Mouse (Mus musculus) myocyte (in vitro differentiated cells): Measurements from ENCODE around the gene Efcc1. TPM values are rescaled to one million over a fixed set of nuclear protein-coding genes. Genes with fewer than 3 reads are reported as not detected.

Experiments
- H3K27me3 ChIP-seq: one replicate; pipeline ENCODE4 v1.6.1; 2011; ENCODE audit not compliant: control insufficient read depth, insufficient read depth, insufficient read length
- H3K36me3 ChIP-seq: one replicate; pipeline ENCODE4 v1.6.1; 2011; ENCODE audit not compliant: control insufficient read depth, insufficient read depth
- H3K4me2 ChIP-seq: one replicate; pipeline ENCODE4 v1.6.1; 2011; ENCODE audit warnings: low read depth, control low read depth
- H3K4me3 ChIP-seq: one replicate; pipeline ENCODE4 v1.5.1; 2011; ENCODE audit warnings: mild to moderate bottlenecking, control low read depth, moderate library complexity
- H3K79me2 ChIP-seq: one replicate; pipeline ENCODE4 v1.6.1; 2011; ENCODE audit not compliant: control insufficient read depth, insufficient read depth
- H3ac ChIP-seq: one replicate; pipeline ENCODE4 v1.6.1; 2011; ENCODE audit not compliant: control insufficient read depth, insufficient read length
- CEBPB ChIP-seq: IDR thresholded peaks from 2 replicates; pipeline ENCODE4 v1.6.1; 2011; ENCODE audit warnings: mild to moderate bottlenecking, moderate library complexity; ENCODE audit not compliant: poor library complexity, insufficient read depth, severe bottlenecking
- E2F4 ChIP-seq: IDR thresholded peaks from one replicate; pipeline ENCODE4 v1.6.1; 2011; ENCODE audit warnings: mild to moderate bottlenecking, control low read depth, moderate library complexity; ENCODE audit not compliant: insufficient read depth
- MAX ChIP-seq: IDR thresholded peaks from one replicate; pipeline ENCODE4 v1.6.1; 2011; ENCODE audit warnings: low read depth, mild to moderate bottlenecking, control low read depth
- MYOD1 ChIP-seq, 3 experiments: IDR thresholded peaks; one replicate each; pipeline ENCODE4 v1.6.1; 2011; ENCODE audit warnings: control low read depth in 2 of 3, low read depth in 2 of 3, mild to moderate bottlenecking in 2 of 3, moderate library complexity in 1 of 3; ENCODE audit not compliant: insufficient read length in 2 of 3, control insufficient read depth in 1 of 3
- MYOG ChIP-seq, 3 experiments: IDR thresholded peaks; one replicate each; pipeline ENCODE4 v1.6.1; 2011; ENCODE audit warnings: control low read depth in 2 of 3, low read depth in 2 of 3, mild to moderate bottlenecking in 2 of 3; ENCODE audit not compliant: insufficient read length in 2 of 3, control insufficient read depth in 1 of 3, insufficient read depth in 1 of 3
- POLR2A ChIP-seq: IDR thresholded peaks from one replicate; pipeline ENCODE4 v1.6.1; 2011; ENCODE audit warnings: low read depth, mild to moderate bottlenecking, control low read depth, moderate library complexity; ENCODE audit not compliant: insufficient read length
- POLR2AphosphoS2 ChIP-seq: IDR thresholded peaks from one replicate; pipeline ENCODE4 v1.6.1; 2011; ENCODE audit warnings: low read depth, control low read depth; ENCODE audit not compliant: insufficient read length
- REST ChIP-seq: IDR thresholded peaks from one replicate; pipeline ENCODE4 v1.6.1; 2011; ENCODE audit warnings: mild to moderate bottlenecking, control low read depth, moderate library complexity; ENCODE audit not compliant: insufficient read depth, insufficient read length
- SRF ChIP-seq: IDR thresholded peaks from one replicate; pipeline ENCODE4 v1.6.1; 2011; ENCODE audit warnings: low read depth; ENCODE audit not compliant: control insufficient read depth, insufficient read length
- TCF12 ChIP-seq: IDR thresholded peaks from one replicate; pipeline ENCODE4 v1.6.1; 2011; ENCODE audit warnings: mild to moderate bottlenecking, control low read depth; ENCODE audit not compliant: poor library complexity, insufficient read depth, severe bottlenecking
- TCF3 ChIP-seq: IDR thresholded peaks from one replicate; pipeline ENCODE4 v1.6.1; 2011; ENCODE audit warnings: low read depth, control low read depth; ENCODE audit not compliant: insufficient read length
- USF1 ChIP-seq: IDR thresholded peaks from one replicate; pipeline ENCODE4 v1.6.1; 2011; ENCODE audit warnings: low read depth, mild to moderate bottlenecking, control low read depth, moderate library complexity
- polyA plus RNA-seq: library from polyadenylated mRNA; unstranded; fragments of >200 nt; fragmentation: generic; extraction: Trizol; gene quantifications from one replicate; pipeline ENCODE4 v1.2.1, GENCODE M21; 2012; ENCODE audit warnings: missing spikeins

The Efcc1 gene
- polyA plus RNA-seq, 1 experiment, result 0.04 TPM

GRCm38 (mm10) chr6:87741978-87742377 is 11.3 kb downstream of the Efcc1 start:
- Histone ChIP-seq H3ac (no peak overlapping the region), H3K79me2 (no peaks in the 10 kb centered on the region), H3K4me2 (no peak overlapping the region), H3K36me3 (no peaks in the 10 kb centered on the region), H3K27me3 (no peaks in the 10 kb centered on the region), H3K4me3 (no peak overlapping the region)
- no peak for TF ChIP-seq E2F4
- TF ChIP-seq TCF3, result no peak
- no peak for TF ChIP-seq POLR2AphosphoS2

GRCm38 (mm10) chr6:87742804-87743203 is 12.1 kb downstream of the Efcc1 start:
- Histone ChIP-seq H3K4me2 (no peak overlapping the region), H3K27me3 (no peaks in the 10 kb centered on the region), H3ac (no peak overlapping the region), H3K36me3 (no peaks in the 10 kb centered on the region), H3K4me3 (no peak overlapping the region), H3K79me2 (no peaks in the 10 kb centered on the region)
- TF ChIP-seq MAX (no peak), TCF12 (no peak), TCF3 (no peak), USF1 (no peak), MYOG (IDR thresholded peaks at IDR 0.05; ENCODE audit: control insufficient read depth in 1 of 3, insufficient read depth in 1 of 3, insufficient read length in 2 of 3, low read depth in 2 of 3) (no peak), CEBPB (no peak), E2F4 (no peak), POLR2AphosphoS2 (no peak), MYOD1 (IDR thresholded peaks at IDR 0.05; ENCODE audit: control insufficient read depth in 1 of 3, insufficient read length in 2 of 3, low read depth in 2 of 3) (no peak), REST (no peak), SRF (no peak), POLR2A (no peak)

- Histone ChIP-seq H3ac (no peak overlapping the region), H3K4me3 (no peak overlapping the region), H3K79me2 (no peaks in the 10 kb centered on the region), H3K36me3 (no peaks in the 10 kb centered on the region), H3K4me2 (no peak overlapping the region), H3K27me3 (no peaks in the 10 kb centered on the region)
- TF ChIP-seq POLR2A (no peak), TCF12 (no peak), MYOD1 (IDR thresholded peaks at IDR 0.05; ENCODE audit: control insufficient read depth in 1 of 3, insufficient read length in 2 of 3, low read depth in 2 of 3) (no peak), MYOG (IDR thresholded peaks at IDR 0.05; ENCODE audit: control insufficient read depth in 1 of 3, insufficient read depth in 1 of 3, insufficient read length in 2 of 3, low read depth in 2 of 3) (no peak)
Measured at GRCm38 (mm10) chr6:87743281-87743680, 12.6 kb downstream of the Efcc1 start.

GRCm38 (mm10) chr6:87744632-87745031 is 14.0 kb downstream of the Efcc1 start:
- Histone ChIP-seq H3ac (no peak overlapping the region), H3K4me3 (no peak overlapping the region), H3K27me3 (no peaks in the 10 kb centered on the region), H3K36me3 (no peaks in the 10 kb centered on the region), H3K4me2 (no peak overlapping the region), H3K79me2 (no peaks in the 10 kb centered on the region)
- TF ChIP-seq MYOD1 (IDR thresholded peaks at IDR 0.05; ENCODE audit: control insufficient read depth in 1 of 3, insufficient read length in 2 of 3, low read depth in 2 of 3), result no peak
- TF ChIP-seq E2F4, result no peak
- TF ChIP-seq REST, result no peak
- no peak for TF ChIP-seq SRF
- TF ChIP-seq POLR2A, result no peak
- TF ChIP-seq MYOG (IDR thresholded peaks at IDR 0.05; ENCODE audit: control insufficient read depth in 1 of 3, insufficient read depth in 1 of 3, insufficient read length in 2 of 3, low read depth in 2 of 3), result no peak
- TF ChIP-seq MAX, result no peak

GRCm38 (mm10) chr6:87745301-87745700 is 14.6 kb downstream of the Efcc1 start:
- H3K79me2 ChIP-seq, result no peaks in the 10 kb centered on the region
- no peak overlapping the region for H3ac ChIP-seq
- TF ChIP-seq POLR2A, result no peak
- TF ChIP-seq CEBPB, result no peak
- H3K36me3 ChIP-seq, result no peaks in the 10 kb centered on the region
- H3K4me2 ChIP-seq, result peak overlapping the region; percentile 25
- no peak overlapping the region for H3K4me3 ChIP-seq
- H3K27me3 ChIP-seq, result peaks cover under 1% of the 10 kb centered on the region

- no peaks in the 10 kb centered on the region for H3K36me3 ChIP-seq
Measured at GRCm38 (mm10) chr6:87746059-87746458, 15.4 kb downstream of the Efcc1 start.

More at GRCm38 (mm10) chr6:87746059-87746458, 15.4 kb downstream of the Efcc1 start:
- Histone ChIP-seq H3K79me2 (no peaks in the 10 kb centered on the region), H3K4me3 (no peak overlapping the region), H3K27me3 (peaks cover 6% of the 10 kb centered on the region), H3K4me2 (peak overlapping the region; percentile 25), H3ac (no peak overlapping the region)
- TF ChIP-seq MYOD1 (IDR thresholded peaks at IDR 0.05; ENCODE audit: control insufficient read depth in 1 of 3, insufficient read length in 2 of 3, low read depth in 2 of 3) (no peak), TCF12 (no peak), MAX (no peak), TCF3 (no peak), POLR2A (no peak), CEBPB (no peak), SRF (no peak), MYOG (IDR thresholded peaks at IDR 0.05; ENCODE audit: control insufficient read depth in 1 of 3, insufficient read depth in 1 of 3, insufficient read length in 2 of 3, low read depth in 2 of 3) (no peak), POLR2AphosphoS2 (no peak), E2F4 (no peak), REST (no peak), USF1 (no peak)
